Mouse (Mus musculus) CH12.LX (cell line): Measurements from ENCODE around the gene Ston2.

Experiments used
- CTCF ChIP-seq, 2 experiments: IDR thresholded peaks in 1 of 2; conservative IDR thresholded peaks in 1 of 2; 2 replicates each; pipeline ENCODE4 v1.5.1; 2011 to 2012; ENCODE audit warnings: low read depth in 2 of 2, low read length in 2 of 2, improper control_type of control experiment in 1 of 2, inconsistent platforms in 1 of 2, mild to moderate bottlenecking in 1 of 2, moderate library complexity in 1 of 2
- EP300 ChIP-seq: IDR thresholded peaks from 2 replicates; pipeline ENCODE4 v1.6.1; 2011; ENCODE audit warnings: low read length, improper control_type of control experiment
- HCFC1 ChIP-seq: IDR thresholded peaks from 2 replicates; pipeline ENCODE4 v1.6.1; 2012; ENCODE audit warnings: low read depth, mild to moderate bottlenecking, inconsistent platforms, low read length, improper control_type of control experiment
- POLR2A ChIP-seq: IDR thresholded peaks from 2 replicates; pipeline ENCODE4 v1.6.1; 2011; ENCODE audit warnings: low read depth, mild to moderate bottlenecking, improper control_type of control experiment, low read length
- USF2 ChIP-seq: conservative IDR thresholded peaks from 2 replicates; pipeline ENCODE4 v1.6.1; 2011; ENCODE audit warnings: low read depth, low read length, improper control_type of control experiment

DNA sequence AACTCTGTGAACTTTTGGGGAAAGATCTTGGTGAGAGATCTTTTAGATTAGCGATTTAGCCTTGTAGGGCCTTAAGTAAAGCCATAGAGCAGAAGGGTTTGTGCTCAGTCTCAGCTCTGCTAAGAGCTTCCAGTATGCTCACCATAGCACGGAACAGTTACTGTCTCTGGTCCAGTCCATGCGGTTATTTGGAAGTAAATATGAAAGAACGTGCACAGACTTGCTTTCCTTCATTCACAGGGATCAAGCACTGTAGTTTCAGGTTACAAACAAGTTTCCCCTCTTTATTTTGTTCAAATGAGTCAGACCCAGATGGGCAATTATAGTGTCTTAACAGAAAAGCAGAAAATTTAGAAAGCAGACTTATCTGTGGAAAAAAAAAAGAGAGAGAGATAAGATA lies 125.3 kb downstream of the Ston2 start:
- TF ChIP-seq CTCF (conservative IDR thresholded peaks at IDR 0.05 in 1 of 2, IDR thresholded peaks at IDR 0.05 in 1 of 2; ENCODE audit: low read depth in 2 of 2, low read length in 2 of 2) (no peak), HCFC1 (no peak), USF2 (no peak), POLR2A (no peak), EP300 (no peak)
